Mouse (Mus musculus): ENCODE results near the gene Gm20431. TPM values are rescaled to one million over a fixed set of nuclear protein-coding genes. Genes with fewer than 3 reads are reported as not detected.

The Gm20431 gene
- polyA plus RNA-seq, 1 experiment = 0.44 TPM

GRCm38 (mm10) chr2:167576121-167576620 lies 85.1 kb downstream of the Gm20431 start:
- no peak overlapping the region for H3K4me3 ChIP-seq (ENCODE audit: insufficient read depth, poor library complexity, severe bottlenecking)
- H3K79me2 ChIP-seq (ENCODE audit: control insufficient read depth, insufficient read depth) = no peaks in the 10 kb centered on the region
- peak overlapping the region; percentile 38 for H3ac ChIP-seq (ENCODE audit: control insufficient read depth, insufficient read length, low read depth)
- H3K36me3 ChIP-seq (ENCODE audit: control insufficient read depth, insufficient read depth) = no peaks in the 10 kb centered on the region
- no peaks in the 10 kb centered on the region for H3K27me3 ChIP-seq (ENCODE audit: control insufficient read depth, insufficient read depth, insufficient read length)
- TF ChIP-seq CEBPB (IDR thresholded peaks at IDR 0.05; ENCODE audit: low read depth) = no peak
- peak; percentile 22 for TF ChIP-seq FOSL1 (IDR thresholded peaks at IDR 0.05; ENCODE audit: insufficient read depth, low read length, poor library complexity, severe bottlenecking)
- TF ChIP-seq MYOD1 (IDR thresholded peaks at IDR 0.05; ENCODE audit: control insufficient read depth, insufficient read length, low read depth) = no peak
- H3K79me3 ChIP-seq (ENCODE audit: low read depth) = no peaks in the 10 kb centered on the region

GRCm38 (mm10) chr2:167575581-167575980 lies 85.7 kb downstream of the Gm20431 start:
- Histone ChIP-seq H3K79me2 (ENCODE audit: control insufficient read depth, insufficient read depth) (no peaks in the 10 kb centered on the region), H3K79me3 (ENCODE audit: low read depth) (no peaks in the 10 kb centered on the region), H3K27me3 (ENCODE audit: control insufficient read depth, insufficient read depth, insufficient read length) (no peaks in the 10 kb centered on the region), H3ac (ENCODE audit: control insufficient read depth, insufficient read length, low read depth) (peak overlapping the region; percentile 38), H3K36me3 (ENCODE audit: control insufficient read depth, insufficient read depth) (no peaks in the 10 kb centered on the region), H3K4me3 (ENCODE audit: insufficient read depth, poor library complexity, severe bottlenecking) (no peak overlapping the region)
- TF ChIP-seq USF1 (IDR thresholded peaks at IDR 0.05; ENCODE audit: low read depth) = no peak
- no peak for TF ChIP-seq FOSL1 (IDR thresholded peaks at IDR 0.05; ENCODE audit: insufficient read depth, low read length, poor library complexity, severe bottlenecking)
- no peak for TF ChIP-seq CTCF (IDR thresholded peaks at IDR 0.05; ENCODE audit: control insufficient read depth, insufficient read depth, insufficient read length)

GRCm38 (mm10) chr2:167574814-167575213 lies 86.5 kb downstream of the Gm20431 start:
- Histone ChIP-seq H3ac (ENCODE audit: control insufficient read depth, insufficient read length, low read depth) (peak overlapping the region; percentile 43), H3K79me2 (ENCODE audit: control insufficient read depth, insufficient read depth) (no peaks in the 10 kb centered on the region), H3K27me3 (ENCODE audit: control insufficient read depth, insufficient read depth, insufficient read length) (no peaks in the 10 kb centered on the region), H3K79me3 (ENCODE audit: low read depth) (no peaks in the 10 kb centered on the region), H3K36me3 (ENCODE audit: control insufficient read depth, insufficient read depth) (no peaks in the 10 kb centered on the region), H3K4me3 (ENCODE audit: insufficient read depth, poor library complexity, severe bottlenecking) (no peak overlapping the region)
- TF ChIP-seq FOSL1 (IDR thresholded peaks at IDR 0.05; ENCODE audit: insufficient read depth, low read length, poor library complexity, severe bottlenecking) (peak; percentile 89), CEBPB (IDR thresholded peaks at IDR 0.05; ENCODE audit: low read depth) (peak; percentile 79), CTCF (IDR thresholded peaks at IDR 0.05; ENCODE audit: control insufficient read depth, insufficient read depth, insufficient read length) (no peak), MAX (IDR thresholded peaks at IDR 0.05) (peak; percentile 94), USF1 (IDR thresholded peaks at IDR 0.05; ENCODE audit: low read depth) (no peak), MYOD1 (IDR thresholded peaks at IDR 0.05; ENCODE audit: control insufficient read depth, insufficient read length, low read depth) (peak; percentile 79)

GRCm38 (mm10) chr2:167571442-167572220 lies 89.7 kb downstream of the Gm20431 start:
- Histone ChIP-seq H3K79me2 (ENCODE audit: control insufficient read depth, insufficient read depth) (peaks cover 10% of the 10 kb centered on the region), H3ac (ENCODE audit: control insufficient read depth, insufficient read length, low read depth) (no peak overlapping the region), H3K79me3 (ENCODE audit: low read depth) (no peaks in the 10 kb centered on the region), H3K4me3 (ENCODE audit: insufficient read depth, poor library complexity, severe bottlenecking) (no peak overlapping the region), H3K27me3 (ENCODE audit: control insufficient read depth, insufficient read depth, insufficient read length) (no peaks in the 10 kb centered on the region), H3K36me3 (ENCODE audit: control insufficient read depth, insufficient read depth) (no peaks in the 10 kb centered on the region)
- TF ChIP-seq CEBPB (IDR thresholded peaks at IDR 0.05; ENCODE audit: low read depth) (no peak), MAX (IDR thresholded peaks at IDR 0.05) (no peak), USF1 (IDR thresholded peaks at IDR 0.05; ENCODE audit: low read depth) (no peak), FOSL1 (IDR thresholded peaks at IDR 0.05; ENCODE audit: insufficient read depth, low read length, poor library complexity, severe bottlenecking) (no peak), MYOD1 (IDR thresholded peaks at IDR 0.05; ENCODE audit: control insufficient read depth, insufficient read length, low read depth) (no peak), MYOG (IDR thresholded peaks at IDR 0.05; ENCODE audit: control insufficient read depth, extremely low read depth, insufficient read length) (no peak), CTCF (IDR thresholded peaks at IDR 0.05; ENCODE audit: control insufficient read depth, insufficient read depth, insufficient read length) (no peak)

GRCm38 (mm10) chr2:167570815-167571214 lies 90.5 kb downstream of the Gm20431 start:
- Histone ChIP-seq H3K27me3 (ENCODE audit: control insufficient read depth, insufficient read depth, insufficient read length) (no peaks in the 10 kb centered on the region), H3ac (ENCODE audit: control insufficient read depth, insufficient read length, low read depth) (peak overlapping the region; percentile 14), H3K79me3 (ENCODE audit: low read depth) (no peaks in the 10 kb centered on the region), H3K4me3 (ENCODE audit: insufficient read depth, poor library complexity, severe bottlenecking) (no peak overlapping the region), H3K79me2 (ENCODE audit: control insufficient read depth, insufficient read depth) (peaks cover 13% of the 10 kb centered on the region), H3K36me3 (ENCODE audit: control insufficient read depth, insufficient read depth) (no peaks in the 10 kb centered on the region)
- TF ChIP-seq MYOG (IDR thresholded peaks at IDR 0.05; ENCODE audit: control insufficient read depth, extremely low read depth, insufficient read length) (no peak), FOSL1 (IDR thresholded peaks at IDR 0.05; ENCODE audit: insufficient read depth, low read length, poor library complexity, severe bottlenecking) (no peak), USF1 (IDR thresholded peaks at IDR 0.05; ENCODE audit: low read depth) (no peak), CEBPB (IDR thresholded peaks at IDR 0.05; ENCODE audit: low read depth) (no peak), MAX (IDR thresholded peaks at IDR 0.05) (no peak), MYOD1 (IDR thresholded peaks at IDR 0.05; ENCODE audit: control insufficient read depth, insufficient read length, low read depth) (no peak)

All from C2C12 (cell line).